Mouse (Mus musculus) 3134 (cell line): ENCODE measurements around the gene Tubal3.

ENCODE experiments used
- DNase-seq: peaks from one replicate; pipeline ENCODE4 v3.0.0-alpha.2; 2011; ENCODE audit warnings: low spot score; ENCODE audit not compliant: insufficient read length; ENCODE audit errors: extremely low read depth

The Tubal3 gene

GRCm38 (mm10) chr13:3913504-3913903 is 4.6 kb upstream of the Tubal3 start:
- no peak for DNase-seq

- DNase-seq: no peak
These were observed 6.4 kb downstream of the Tubal3 start for GRCm38 (mm10) chr13:3924483-3924882.

GRCm38 (mm10) chr13:3925632-3926031 is 7.6 kb downstream of the Tubal3 start:
- DNase-seq: no peak

GRCm38 (mm10) chr13:3926046-3926445 is 8.0 kb downstream of the Tubal3 start:
- no peak for DNase-seq

GRCm38 (mm10) chr13:3944699-3945098 is 26.6 kb downstream of the Tubal3 start:
- no peak for DNase-seq

GRCm38 (mm10) chr13:3945249-3945648 is 27.2 kb downstream of the Tubal3 start, which contains the start of gene Ucn3:
TSS of gene Ucn3 (minus strand) at chr13:3945349.
- no peak for DNase-seq

GRCm38 (mm10) chr13:3947267-3947666 is 29.2 kb downstream of the Tubal3 start:
- no peak for DNase-seq

GRCm38 (mm10) chr13:3949477-3949876 is 31.4 kb downstream of the Tubal3 start:
- DNase-seq: no peak

GRCm38 (mm10) chr13:3951198-3951914 is 33.3 kb downstream of the Tubal3 start:
- peak; percentile 11 for DNase-seq

- DNase-seq: no peak
These were observed 50.8 kb downstream of the Tubal3 start for GRCm38 (mm10) chr13:3968849-3969248.
